Mouse (Mus musculus) cerebellum, postnatal 14 days (tissue): ENCODE data around the gene Atp13a2.

Source experiments
- DNase-seq, 2 experiments: peaks; one replicate each; pipeline ENCODE4 v3.0.0; 2021; ENCODE audit warnings: mixed read lengths in 2 of 2

Gene Atp13a2

GRCm38 (mm10) chr4:141005983-141006382 is 19.3 kb downstream of the Atp13a2 start:
- peak; percentile 82 to 91 for DNase-seq

DNA sequence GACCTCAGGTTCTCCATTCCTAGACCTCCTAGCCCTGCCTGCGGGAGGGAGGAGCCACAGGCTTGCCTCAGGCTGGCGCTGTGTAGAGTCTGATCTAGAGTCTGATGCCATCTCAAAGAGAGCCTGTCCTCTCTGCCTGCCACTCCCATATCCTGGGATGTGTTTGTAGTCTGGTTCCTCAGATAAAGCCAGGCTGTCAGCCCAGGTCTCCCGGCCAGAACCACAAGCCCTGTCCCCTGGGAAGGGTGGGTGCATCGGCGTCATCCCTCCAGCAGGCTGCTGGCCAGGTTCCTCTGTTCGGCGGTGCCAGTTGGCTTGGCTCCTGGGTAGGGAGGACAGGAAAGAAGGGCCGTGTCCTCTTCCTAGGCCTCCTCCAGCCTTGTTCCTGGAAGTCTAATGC is 21.4 kb downstream of the Atp13a2 start:
- DNase-seq: peak in 1 of 2 experiments; percentile 62

DNA sequence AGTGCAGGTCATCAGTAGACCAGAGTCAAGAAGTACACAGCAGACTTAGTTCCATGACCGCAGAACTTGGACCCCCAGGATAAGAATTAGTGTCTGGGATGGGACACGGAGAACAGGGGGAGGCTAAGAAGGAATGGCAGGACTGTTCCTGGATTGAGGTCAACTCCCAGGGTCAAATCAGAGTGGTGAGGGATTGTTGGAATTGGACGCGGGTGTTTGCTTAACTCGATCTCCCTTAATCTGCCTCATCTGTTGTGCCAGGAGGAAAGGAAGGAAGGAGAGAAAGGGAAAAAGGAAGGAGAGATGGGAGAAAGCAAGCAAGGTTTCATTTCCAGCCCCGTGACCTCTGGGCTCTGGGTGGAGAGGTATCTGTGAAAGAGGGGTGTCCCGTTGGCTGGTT is 23.4 kb downstream of the Atp13a2 start, which contains the start of gene Mfap2:
Gene Mfap2 (plus strand): TSS at position 301 of the 400 bp plus-strand sequence.
- DNase-seq: no peak

DNA sequence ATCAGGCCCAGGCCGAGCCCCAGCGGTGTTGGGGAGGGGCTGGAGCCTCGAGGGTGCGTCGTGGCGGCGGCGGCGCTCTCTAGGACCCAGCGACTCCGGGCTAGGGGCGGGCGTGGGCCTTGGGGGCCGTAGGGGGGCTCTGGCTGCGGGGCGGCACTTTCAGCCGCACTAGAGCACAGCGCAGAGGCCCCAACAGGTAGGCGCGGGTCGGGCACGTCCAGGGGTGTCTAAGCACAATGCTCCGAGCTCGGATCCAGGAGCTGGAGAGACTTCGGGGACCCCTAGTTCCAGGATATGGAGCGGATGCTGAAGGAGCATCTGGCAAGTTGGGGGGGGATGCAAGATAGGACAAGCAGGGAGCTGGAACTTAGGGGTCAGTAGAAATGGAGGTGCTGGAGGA is 23.9 kb downstream of the Atp13a2 start:
- no peak for DNase-seq

GRCm38 (mm10) chr4:141010941-141011429 is 24.3 kb downstream of the Atp13a2 start:
- no peak for DNase-seq

DNA sequence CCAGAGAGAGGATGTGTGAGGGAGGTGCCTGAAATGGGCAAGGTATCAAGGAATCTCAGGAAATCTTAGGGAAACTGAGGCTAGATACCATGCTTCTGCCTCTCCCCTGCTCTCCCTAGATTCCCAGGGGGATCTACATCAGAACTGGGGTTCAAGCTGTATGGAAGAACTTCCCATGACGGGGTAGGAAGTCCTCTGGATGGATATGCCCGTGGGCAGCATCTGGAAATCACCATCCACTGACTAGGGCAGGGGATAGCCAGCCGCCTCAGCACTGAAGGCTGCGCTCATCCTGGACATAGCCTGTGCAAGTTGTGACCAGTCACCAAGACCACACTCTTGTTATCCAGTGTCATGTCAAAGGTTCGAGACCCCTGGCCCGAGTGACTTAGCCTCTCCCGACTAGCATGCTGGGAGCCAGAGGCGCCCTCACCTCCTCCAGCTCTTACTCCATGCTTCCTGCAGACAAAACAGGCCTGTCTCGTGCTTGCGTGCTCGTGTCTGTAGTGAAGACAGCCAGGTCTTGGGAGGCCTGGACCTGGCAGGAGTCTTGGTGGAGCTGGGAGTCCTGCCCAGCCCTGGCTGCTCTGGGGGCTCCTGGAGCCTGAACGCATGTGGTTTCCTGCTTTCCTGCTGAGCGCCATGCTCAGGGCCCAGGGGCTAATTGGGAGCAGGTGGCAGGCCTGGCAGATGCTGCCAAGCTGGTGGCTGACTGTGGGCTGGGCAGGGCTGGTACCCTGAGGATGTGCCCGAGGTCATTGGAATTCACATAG is 25.1 kb downstream of the Atp13a2 start:
- DNase-seq: peak; percentile 67 to 77

- no peak for DNase-seq
Observed at GRCm38 (mm10) chr4:141012558-141012957, 25.9 kb downstream of the Atp13a2 start.

GRCm38 (mm10) chr4:141014114-141014513 is 27.4 kb downstream of the Atp13a2 start:
- DNase-seq: no peak

- DNase-seq: no peak
Observed at GRCm38 (mm10) chr4:141014856-141015255, 28.2 kb downstream of the Atp13a2 start.

GRCm38 (mm10) chr4:141015356-141015755 is 28.7 kb downstream of the Atp13a2 start:
- DNase-seq: no peak

GRCm38 (mm10) chr4:141016311-141016710 is 29.6 kb downstream of the Atp13a2 start:
- no peak for DNase-seq

DNA sequence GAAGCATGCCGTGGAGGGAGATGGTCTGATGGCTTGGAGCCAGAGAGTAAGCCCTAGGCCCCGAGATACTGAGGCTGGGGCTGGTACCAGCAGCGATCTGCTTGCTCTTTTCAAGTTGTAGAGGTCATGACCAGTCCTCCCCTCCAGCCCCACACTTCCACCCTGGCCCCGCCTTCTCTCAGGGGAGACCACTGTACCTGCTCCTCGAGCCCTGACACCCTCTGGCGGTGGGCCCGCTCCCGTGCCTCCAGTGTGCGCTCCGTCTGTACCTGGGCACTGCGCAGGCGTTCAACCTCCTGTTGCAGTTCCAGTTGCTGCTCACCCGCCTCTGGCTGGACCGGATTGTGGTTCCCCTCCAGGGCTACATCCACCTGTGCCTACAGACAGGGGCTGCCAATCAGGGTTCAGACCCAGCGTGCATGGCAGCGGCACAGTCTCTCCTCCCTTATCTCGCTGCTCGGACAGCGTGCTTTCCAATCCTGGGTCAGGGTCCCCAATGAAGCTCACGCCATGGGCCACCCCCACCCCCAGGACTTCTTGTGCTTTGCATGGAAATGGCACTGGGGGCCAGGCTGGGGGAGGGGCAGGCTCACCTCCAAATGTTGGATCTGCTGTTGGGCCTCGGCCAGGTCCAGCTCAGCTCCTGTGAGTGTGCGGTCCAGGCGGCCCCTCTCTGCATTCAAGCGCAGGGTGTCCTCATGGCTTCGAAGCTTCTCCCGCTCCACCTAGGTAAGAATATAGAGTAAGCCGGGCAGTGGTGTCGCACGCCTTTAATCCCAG is 31.2 kb downstream of the Atp13a2 start:
- no peak for DNase-seq

DNA sequence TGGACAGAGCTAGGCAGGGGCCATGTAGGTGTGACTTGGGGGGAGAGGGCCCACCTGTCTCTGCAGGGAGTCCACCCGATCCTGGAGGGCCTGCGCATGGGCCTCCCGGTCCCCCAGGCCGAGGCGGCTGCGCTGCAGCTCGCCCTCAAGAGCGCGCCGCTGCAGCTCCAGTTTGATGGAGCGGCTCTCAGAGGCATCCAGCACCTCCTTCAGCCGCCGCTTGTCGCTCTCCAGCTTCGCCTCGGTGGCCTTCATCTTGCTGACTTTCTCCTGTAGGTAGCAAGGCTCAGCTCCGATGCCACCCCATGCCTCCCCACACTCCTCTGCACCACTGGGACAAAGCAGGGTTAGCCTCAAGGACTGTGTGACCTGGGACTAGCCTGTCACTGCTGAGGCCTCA is 33.5 kb downstream of the Atp13a2 start:
- no peak for DNase-seq

DNA sequence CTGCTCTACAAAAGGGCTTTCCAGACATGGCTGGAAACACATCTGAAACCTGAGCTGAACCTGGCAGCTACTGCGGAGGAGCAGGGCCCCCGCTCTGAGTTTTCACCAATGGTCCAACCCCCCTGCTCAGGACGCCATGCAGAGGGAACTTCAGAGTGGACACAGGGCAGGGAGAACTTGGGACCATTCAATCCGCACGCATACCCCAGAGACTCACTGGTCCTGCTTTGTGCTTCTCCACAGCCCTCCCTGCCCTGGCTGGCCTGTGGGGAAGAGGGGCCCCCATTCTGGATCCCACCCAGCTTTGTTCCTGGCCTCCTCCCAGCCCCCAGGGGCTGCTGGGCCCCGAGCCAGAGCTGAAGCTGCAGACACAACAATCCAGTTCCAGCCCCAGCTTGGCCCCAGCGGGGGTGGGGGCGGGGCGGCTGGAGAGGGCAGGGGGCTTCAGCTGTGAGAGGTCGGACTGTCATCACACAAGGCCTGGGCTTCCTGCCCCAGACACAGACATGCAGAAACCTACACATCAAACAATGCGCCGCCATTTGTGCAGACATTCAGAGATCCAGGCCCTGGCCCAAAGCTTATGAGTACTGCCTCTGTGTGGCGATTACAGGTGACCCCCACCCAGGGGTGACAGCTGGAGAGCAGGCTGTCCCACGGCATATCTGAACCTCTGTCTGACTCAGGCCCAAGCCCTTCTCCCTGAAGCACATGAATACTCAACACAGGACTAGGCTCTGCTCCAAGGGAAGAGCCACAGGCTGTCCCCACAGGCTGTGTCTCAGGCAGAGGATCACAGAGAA is 34.3 kb downstream of the Atp13a2 start:
- peak; percentile 78 to 81 for DNase-seq

DNA sequence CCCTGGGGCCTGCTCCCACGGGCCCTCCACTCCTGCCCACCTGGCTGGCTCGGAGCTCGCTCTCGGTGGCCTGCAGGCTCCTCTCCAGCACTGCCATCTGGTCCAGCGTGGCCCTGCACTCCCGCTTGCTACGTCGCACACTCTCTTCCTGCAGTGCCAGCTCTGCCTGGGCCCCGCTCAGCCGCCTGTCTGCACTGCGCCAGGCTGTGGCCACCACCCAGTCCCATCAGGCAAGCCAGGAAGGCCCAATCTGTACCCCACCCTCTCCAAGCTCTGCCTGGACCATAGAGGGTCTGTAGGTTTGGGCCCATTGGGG is 34.9 kb downstream of the Atp13a2 start:
- peak; percentile 59 to 70 for DNase-seq

DNA sequence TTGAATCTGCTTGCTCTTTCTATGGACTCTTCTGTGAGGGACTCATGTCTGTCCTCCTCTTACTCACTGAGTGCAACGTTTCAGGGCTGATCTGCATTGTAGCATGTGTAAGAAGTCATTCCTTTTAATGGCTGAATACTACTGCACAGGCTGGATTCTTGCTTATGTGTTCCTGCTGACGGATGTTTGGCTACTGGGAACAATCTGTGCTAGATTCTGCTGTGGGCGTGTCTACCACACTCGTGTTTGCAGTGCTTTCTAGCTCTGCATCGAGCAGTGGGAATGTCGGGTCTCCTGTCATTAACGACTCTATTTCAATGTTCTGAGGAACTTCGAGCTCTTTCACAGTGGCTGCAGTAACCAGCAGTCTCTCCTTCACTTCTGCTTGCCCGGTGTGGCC is 37.4 kb downstream of the Atp13a2 start:
- DNase-seq: no peak

GRCm38 (mm10) chr4:141024992-141025391 is 38.3 kb downstream of the Atp13a2 start:
- no peak for DNase-seq

DNA sequence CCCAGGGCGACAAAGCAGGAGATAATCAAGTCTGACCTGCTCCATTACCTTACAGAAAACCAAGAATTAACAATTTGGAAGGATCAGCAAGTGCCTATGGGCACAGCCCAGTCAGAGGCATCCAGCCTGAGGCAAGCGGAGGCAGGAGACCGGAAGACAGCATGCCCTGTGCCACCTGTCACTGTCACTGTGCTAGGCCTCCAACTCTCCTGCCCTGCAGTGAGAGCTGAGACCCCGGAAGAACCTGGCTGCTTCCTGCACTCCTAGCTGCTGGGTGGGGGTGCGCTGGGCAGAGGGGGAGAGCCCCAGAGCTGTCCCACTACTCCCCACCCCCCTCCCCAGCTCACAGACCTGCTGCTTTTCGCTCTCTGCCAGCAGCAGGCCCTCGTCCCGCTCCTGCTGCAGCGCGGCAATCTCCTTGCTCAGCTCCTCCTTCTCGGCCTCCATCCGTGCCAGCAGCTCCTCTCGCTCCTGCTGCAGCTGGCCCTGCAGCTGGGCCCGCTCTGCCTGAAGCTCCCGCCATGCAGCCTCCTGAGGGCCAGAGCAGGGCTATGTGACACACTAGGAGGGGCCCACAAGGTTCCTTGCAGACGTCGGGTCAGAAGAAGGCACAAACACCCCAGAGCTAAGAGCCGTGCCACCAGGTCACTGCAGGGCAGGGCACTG is 44.0 kb downstream of the Atp13a2 start:
- DNase-seq: no peak

- DNase-seq: peak; percentile 92 to 95
Observed at GRCm38 (mm10) chr4:141031733-141032132, 45.1 kb downstream of the Atp13a2 start.

- peak in 1 of 2 experiments; percentile 65 for DNase-seq
Observed at GRCm38 (mm10) chr4:141033606-141034549, 47.2 kb downstream of the Atp13a2 start.

- DNase-seq: peak in 1 of 2 experiments; percentile 52
Observed at GRCm38 (mm10) chr4:141041117-141041516, 54.4 kb downstream of the Atp13a2 start.
